Comparison of ENCODE assay signal across 9 mouse cellular contexts in genomic region chr1:181009754-181010153, GRCm38 (mm10). TPM values are rescaled to one million over a fixed set of nuclear protein-coding genes. Genes with fewer than 3 reads are reported as not detected.
DNase-seq lines count a peak whose midpoint lies in the region; TF ChIP-seq lines count a peak whose summit lies in the region.
"Had no signal": no experiment of that assay in that cellular context is flagged by ENCODE, and none has a peak within 500 bp of the region (broad histone marks: within the 10 kb centered on the region; RNA-seq: fewer than 3 reads in every experiment).

No protein-coding gene starts in this region.

- H3K4me3 ChIP-seq in layer of hippocampus, adult 2 months: no peak overlapping the region
- no peak overlapping the region for H3K4me3 ChIP-seq in brown adipose tissue, adult 24 weeks (ENCODE audit: insufficient read depth, low read depth, low read length)
- H3K4me3 ChIP-seq in heart, adult 2 months: no peak overlapping the region
- H3K4me3 ChIP-seq: embryonic facial prominence, embryonic 15.5 days had no signal

- no peak overlapping the region for H3K9ac ChIP-seq in heart, adult 2 months (ENCODE audit: low read depth, low read length)
- H3K9ac ChIP-seq: embryonic facial prominence, embryonic 15.5 days had no signal

- intact Hi-C loops in heart, adult 2 months (cut with DNase I): no loop called here

- TF ChIP-seq EP300 in heart, adult 2 months (IDR thresholded peaks at IDR 0.05; ENCODE audit: insufficient read depth, low read depth, low read length): peak; percentile 72; the same call in 1 of the 2 replicates

- H3K27me3 ChIP-seq in heart, adult 2 months (ENCODE audit: control insufficient read depth, insufficient read depth, low read length): no peaks in the 10 kb centered on the region
- H3K27me3 ChIP-seq: embryonic facial prominence, embryonic 15.5 days had no signal

- TF ChIP-seq CTCF in layer of hippocampus, adult 2 months (conservative IDR thresholded peaks at IDR 0.05): no peak
- TF ChIP-seq CTCF in heart, adult 2 months (IDR thresholded peaks at IDR 0.05): peak; percentile 27; the same call in 1 of the 2 replicates

- no peak for DNase-seq in layer of hippocampus, adult 2 months (ENCODE audit: low spot score in 2 of 2)
- no peak for DNase-seq in layer of hippocampus, postnatal 36 days
- peak; percentile 76 to 83 for DNase-seq in heart, adult 2 months
- peak; percentile 57 to 74 for DNase-seq in kidney, postnatal 4 days
- peak; percentile 11 for DNase-seq in yolk sac, embryonic 10.5 days (ENCODE audit: low spot score)
- DNase-seq in layer of hippocampus, postnatal 10 days (ENCODE audit: low spot score in 2 of 2): no peak
- DNase-seq in thymus, postnatal 10 days (ENCODE audit: low spot score in 2 of 2): no peak

- peak overlapping the region; percentile 44; the same call in 1 of the 2 replicates for H3K27ac ChIP-seq in layer of hippocampus, adult 2 months
- H3K27ac ChIP-seq in brown adipose tissue, adult 24 weeks (replicated peaks; ENCODE audit: low read depth, low read length): peak overlapping the region; percentile 53; the same call in 1 of the 2 replicates
- H3K27ac ChIP-seq in heart, adult 2 months: peak overlapping the region; percentile 61
- H3K27ac ChIP-seq: embryonic facial prominence, embryonic 15.5 days had no signal

- H3K79me2 ChIP-seq in heart, adult 2 months (replicated peaks; ENCODE audit: control insufficient read depth, insufficient read depth, low read length): no peaks in the 10 kb centered on the region

- no peak for TF ChIP-seq POLR2A in heart, adult 2 months (IDR thresholded peaks at IDR 0.05; ENCODE audit: insufficient read depth, low read depth, low read length)

- peaks cover 28% of the 10 kb centered on the region for H3K4me1 ChIP-seq in brown adipose tissue, adult 24 weeks (ENCODE audit: control insufficient read depth, insufficient read depth, insufficient read length, low read length)
- peaks cover 26% of the 10 kb centered on the region for H3K4me1 ChIP-seq in heart, adult 2 months (ENCODE audit: control insufficient read depth, insufficient read depth, low read length)
- H3K4me1 ChIP-seq: embryonic facial prominence, embryonic 15.5 days had no signal

- H3K36me3 ChIP-seq in heart, adult 2 months (ENCODE audit: control insufficient read depth, insufficient read depth, low read length): peaks cover 3% of the 10 kb centered on the region
- H3K36me3 ChIP-seq: embryonic facial prominence, embryonic 15.5 days had no signal

- 17% methylated on average over 3 of the region's 3 CpGs for WGBS in heart, adult 2 months

RNA-seq across cellular contexts. Expression of gene Ephx1, which starts 10.9 kb away (rescaled TPM):
- 10 to 100 TPM; 30.2 to 30.3 TPM for total RNA-seq in layer of hippocampus, adult 2 months (2021)
- 10 to 100 TPM; 27.1 to 30.8 TPM for total RNA-seq in layer of hippocampus, postnatal 36 days (2021)
- polyA plus RNA-seq in brown adipose tissue, adult 24 weeks (2012; ENCODE audit: insufficient read depth, insufficient read length, missing spikeins): 27.4 and 27.8 TPM in 2 replicates
- 10 to 100 TPM; 29.8 to 40.4 TPM for total RNA-seq in heart, adult 2 months (2021)
- polyA plus RNA-seq in heart, adult 2 months (2012; rRNA removed): 41.1 and 45.1 TPM in 2 replicates
- 10 to 100 TPM; 14.0 to 16.2 TPM for total RNA-seq in layer of hippocampus, postnatal 10 days (2021)

RNA-seq across cellular contexts. Expression of gene 9130409I23Rik, which starts 41.3 kb away (rescaled TPM):
- under 1 TPM in 1 of 2 experiments, not detected in 1; 0.17 TPM for total RNA-seq in layer of hippocampus, adult 2 months (2021)
- total RNA-seq in layer of hippocampus, postnatal 36 days (2021): not detected
- polyA plus RNA-seq in brown adipose tissue, adult 24 weeks (2012; ENCODE audit: insufficient read depth, insufficient read length, missing spikeins): not detected in 2 replicates
- not detected for total RNA-seq in heart, adult 2 months (2021)
- not detected in 2 replicates for polyA plus RNA-seq in heart, adult 2 months (2012; rRNA removed)
- total RNA-seq in layer of hippocampus, postnatal 10 days (2021): not detected
- polyA plus RNA-seq: embryonic facial prominence, embryonic 15.5 days had no signal

Comparison
In these comparisons a context has a peak if more than half of its experiments do, and no peak if none do; other contexts are left out.
1. DNase-seq: peak in heart, adult 2 months (2 of 2), kidney, postnatal 4 days (2 of 2) and yolk sac, embryonic 10.5 days (single experiment); none in layer of hippocampus, adult 2 months (0 of 2), layer of hippocampus, postnatal 36 days (0 of 2), layer of hippocampus, postnatal 10 days (0 of 2) and thymus, postnatal 10 days (0 of 2).
2. Peak in every context shown above with its lines, with median percentiles within 50 percentile points of each other: H3K27ac ChIP-seq.